Mouse (Mus musculus): ENCODE results near the gene Tbc1d12. TPM values are rescaled to one million over a fixed set of nuclear protein-coding genes. Genes with fewer than 3 reads are reported as not detected.
"Not testable (repeated sequence)": the region's sequence is repeated elsewhere in the genome, so short reads cannot be mapped to it uniquely, and the experiment has no call there.

Gene Tbc1d12
- total RNA-seq, 2 experiments from 2014 or later: 3.4 to 4.0 TPM

- no peak for TF ChIP-seq CTCF (IDR thresholded peaks at IDR 0.05)
- Histone ChIP-seq H3K27ac (peak overlapping the region; percentile 95), H3K4me3 (peak overlapping the region; percentile 95)
- intact Hi-C loops (cut with DNase I): loop anchor here (2.0 kb wide), 1 partner anchor 18 kb away; the partner anchor contains the start of gene Noc3l
- DNase-seq: peak; percentile 67
These were observed 827 bp downstream of the Tbc1d12 start for GRCm38 (mm10) chr19:38837171-38837641.

GRCm38 (mm10) chr19:38844817-38845216 is 8.4 kb downstream of the Tbc1d12 start:
- no peak for TF ChIP-seq CTCF (IDR thresholded peaks at IDR 0.05)
- Histone ChIP-seq H3K27ac (no peak overlapping the region), H3K4me3 (no peak overlapping the region)
- intact Hi-C loops (cut with DNase I): no loop called here
- no peak for DNase-seq

GRCm38 (mm10) chr19:38846373-38846772 is 10.0 kb downstream of the Tbc1d12 start:
- intact Hi-C loops (cut with DNase I): no loop called here
- no peak overlapping the region for H3K27ac ChIP-seq
- H3K4me3 ChIP-seq: no peak overlapping the region
- no peak for TF ChIP-seq CTCF (IDR thresholded peaks at IDR 0.05)
- DNase-seq: no peak

- Histone ChIP-seq H3K27ac (no peak overlapping the region), H3K4me3 (no peak overlapping the region)
- intact Hi-C loops (cut with DNase I): no loop called here
- no peak for DNase-seq
- no peak for TF ChIP-seq CTCF (IDR thresholded peaks at IDR 0.05)
These were observed 21.8 kb downstream of the Tbc1d12 start for GRCm38 (mm10) chr19:38858224-38858623.

GRCm38 (mm10) chr19:38862523-38862922 is 26.1 kb downstream of the Tbc1d12 start:
- intact Hi-C loops (cut with DNase I): no loop called here
- Histone ChIP-seq H3K27ac (no peak overlapping the region), H3K4me3 (no peak overlapping the region)
- no peak for DNase-seq
- no peak for TF ChIP-seq CTCF (IDR thresholded peaks at IDR 0.05)

GRCm38 (mm10) chr19:38874825-38875224 is 38.4 kb downstream of the Tbc1d12 start:
- DNase-seq; H3K27ac ChIP-seq; H3K4me3 ChIP-seq; intact Hi-C loops (cut with DNase I): not testable (repeated sequence)

GRCm38 (mm10) chr19:38880300-38880699 is 43.9 kb downstream of the Tbc1d12 start:
- intact Hi-C loops (cut with DNase I): no loop called here
- Histone ChIP-seq H3K27ac (no peak overlapping the region), H3K4me3 (no peak overlapping the region)
- peak; percentile 30 for TF ChIP-seq CTCF (IDR thresholded peaks at IDR 0.05)
- DNase-seq: no peak

- no peak overlapping the region for H3K27ac ChIP-seq
- H3K4me3 ChIP-seq: no peak overlapping the region
- peak; percentile 37 for TF ChIP-seq CTCF (IDR thresholded peaks at IDR 0.05)
- intact Hi-C loops (cut with DNase I): no loop called here
- DNase-seq: no peak
These were observed 65.1 kb downstream of the Tbc1d12 start for GRCm38 (mm10) chr19:38901146-38902135.

- H3K27ac ChIP-seq: no peak overlapping the region
- intact Hi-C loops (cut with DNase I): no loop called here
- no peak for TF ChIP-seq CTCF (IDR thresholded peaks at IDR 0.05)
- DNase-seq: no peak
- H3K4me3 ChIP-seq: no peak overlapping the region
These were observed 66.1 kb downstream of the Tbc1d12 start for GRCm38 (mm10) chr19:38902501-38902900.

GRCm38 (mm10) chr19:38913786-38914185 is 77.4 kb downstream of the Tbc1d12 start:
- DNase-seq: no peak
- intact Hi-C loops (cut with DNase I): loop anchor here (10.0 kb wide), 1 partner anchor 489 kb away; no protein-coding TSS in a partner anchor
- H3K4me3 ChIP-seq: no peak overlapping the region
- H3K27ac ChIP-seq: no peak overlapping the region
- no peak for TF ChIP-seq CTCF (IDR thresholded peaks at IDR 0.05)

GRCm38 (mm10) chr19:38914926-38915325 is 78.5 kb downstream of the Tbc1d12 start:
- Histone ChIP-seq H3K27ac (no peak overlapping the region), H3K4me3 (no peak overlapping the region)
- DNase-seq: no peak
- intact Hi-C loops (cut with DNase I): loop anchor here (10.0 kb wide), 1 partner anchor 490 kb away; no protein-coding TSS in a partner anchor
- TF ChIP-seq CTCF (IDR thresholded peaks at IDR 0.05): no peak

- Histone ChIP-seq H3K4me3 (no peak overlapping the region), H3K27ac (no peak overlapping the region)
- intact Hi-C loops (cut with DNase I): loop anchor here (10.0 kb wide), 1 partner anchor 491 kb away; no protein-coding TSS in a partner anchor
- peak; percentile 32 for DNase-seq
- TF ChIP-seq CTCF (IDR thresholded peaks at IDR 0.05): peak; percentile 88
These were observed 79.3 kb downstream of the Tbc1d12 start for GRCm38 (mm10) chr19:38915677-38916076.

- intact Hi-C loops (cut with DNase I): no loop called here
- no peak for DNase-seq
- H3K4me3 ChIP-seq: no peak overlapping the region
- no peak overlapping the region for H3K27ac ChIP-seq
- TF ChIP-seq CTCF (IDR thresholded peaks at IDR 0.05): no peak
These were observed 92.2 kb downstream of the Tbc1d12 start for GRCm38 (mm10) chr19:38928481-38929158.

Data from gastrocnemius, adult 2 months (tissue).